Mouse (Mus musculus) kidney, embryonic 14.5 days (tissue): Measurements from ENCODE around the gene Runx1. TPM values are rescaled to one million over a fixed set of nuclear protein-coding genes. Genes with fewer than 3 reads are reported as not detected.

Experiments used
- ATAC-seq: fragments of 200-750 bp; cut with Nextera tagmentation; 2 replicates; pipeline ENCODE4 v1.8.0; 2017; ENCODE audit warnings: moderate number of reproducible peaks, mild to moderate bottlenecking, moderate TSS enrichment, moderate library complexity; ENCODE audit not compliant: low FRiP score, low TSS enrichment
- H3K27ac ChIP-seq: fragments of 300-500 bp; sonication (generic); 2 replicates; pipeline ENCODE4 v1.5.1; 2014; ENCODE audit warnings: low read depth, mild to moderate bottlenecking, low read length, moderate library complexity, mixed read lengths
- H3K27me3 ChIP-seq: fragments of 300-500 bp; sonication (generic); 2 replicates; pipeline ENCODE4 v1.6.1; 2014; ENCODE audit warnings: mild to moderate bottlenecking, low read length; ENCODE audit not compliant: control insufficient read depth, insufficient read depth
- H3K36me3 ChIP-seq: fragments of 300-500 bp; sonication (generic); 2 replicates; pipeline ENCODE4 v1.6.1; 2014; ENCODE audit warnings: low read length, mixed read lengths; ENCODE audit not compliant: control insufficient read depth, insufficient read depth
- H3K4me1 ChIP-seq: fragments of 300-500 bp; sonication (generic); 2 replicates; pipeline ENCODE4 v1.6.1; 2014; ENCODE audit warnings: low read length, mixed read lengths; ENCODE audit not compliant: control insufficient read depth, insufficient read depth
- H3K4me2 ChIP-seq: fragments of 300-500 bp; sonication (generic); replicated peaks from 2 replicates; pipeline ENCODE4 v1.6.1; 2014; ENCODE audit warnings: low read depth, mild to moderate bottlenecking, low read length
- H3K4me3 ChIP-seq: fragments of 300-500 bp; sonication (generic); 2 replicates; pipeline ENCODE4 v1.5.1; 2014; ENCODE audit warnings: mild to moderate bottlenecking, low read length
- H3K9ac ChIP-seq: fragments of 300-500 bp; sonication (generic); 2 replicates; pipeline ENCODE4 v1.6.1; 2014; ENCODE audit warnings: low read depth, mild to moderate bottlenecking, low read length, moderate library complexity
- H3K9me3 ChIP-seq: fragments of 300-500 bp; sonication (generic); 2 replicates; pipeline ENCODE4 v1.6.1; 2016; ENCODE audit warnings: low read length; ENCODE audit not compliant: control insufficient read depth
- WGBS: fragments of 180-500 bp; shearing (Covaris S2); extraction: QIAGEN DNeasy Blood & Tissue Kit; methylation state at CpG from one replicate; pipeline ENCODE4 v1.1.7; 2014; 5-methylcytosine and 5-hydroxymethylcytosine counted together
- polyA plus RNA-seq: library from polyadenylated mRNA; unstranded; fragments of >200 nt; fragmentation: Nextera tagmentation; extraction: Ambion mirVana; gene quantifications from 2 replicates; pipeline ENCODE4 v1.2.1, GENCODE M21; 2014

Gene Runx1
- polyA plus RNA-seq, 1 experiment from 2014 or later = 1.3 TPM

GRCm38 (mm10) chr16:92591783-92592182 lies 234.2 kb downstream of the Runx1 start:
- WGBS = 95% methylated on average over 6 of the region's 6 CpGs
- no peak for ATAC-seq
- no peaks in the 10 kb centered on the region for H3K4me1 ChIP-seq

GRCm38 (mm10) chr16:92587836-92588235 lies 238.1 kb downstream of the Runx1 start:
- no peak overlapping the region for H3K9ac ChIP-seq
- H3K36me3 ChIP-seq = no peaks in the 10 kb centered on the region
- H3K4me3 ChIP-seq = no peak overlapping the region
- H3K27ac ChIP-seq = no peak overlapping the region
- no peak overlapping the region for H3K4me2 ChIP-seq
- H3K27me3 ChIP-seq = no peaks in the 10 kb centered on the region
- no peaks in the 10 kb centered on the region for H3K9me3 ChIP-seq
- no peaks in the 10 kb centered on the region for H3K4me1 ChIP-seq
- WGBS = 67% methylated on average over 4 of the region's 4 CpGs
- ATAC-seq = no peak

More at GRCm38 (mm10) chr16:92591783-92592182, 234.2 kb downstream of the Runx1 start:
- no peaks in the 10 kb centered on the region for H3K36me3 ChIP-seq
- H3K27me3 ChIP-seq = 0 out of 2 replicates have a peak, but pooled peaks cover 2% of the 10 kb centered on the region
- H3K4me3 ChIP-seq = no peak overlapping the region
- no peaks in the 10 kb centered on the region for H3K9me3 ChIP-seq
- no peak overlapping the region for H3K27ac ChIP-seq
- H3K9ac ChIP-seq = no peak overlapping the region
- H3K4me2 ChIP-seq = no peak overlapping the region

DNA sequence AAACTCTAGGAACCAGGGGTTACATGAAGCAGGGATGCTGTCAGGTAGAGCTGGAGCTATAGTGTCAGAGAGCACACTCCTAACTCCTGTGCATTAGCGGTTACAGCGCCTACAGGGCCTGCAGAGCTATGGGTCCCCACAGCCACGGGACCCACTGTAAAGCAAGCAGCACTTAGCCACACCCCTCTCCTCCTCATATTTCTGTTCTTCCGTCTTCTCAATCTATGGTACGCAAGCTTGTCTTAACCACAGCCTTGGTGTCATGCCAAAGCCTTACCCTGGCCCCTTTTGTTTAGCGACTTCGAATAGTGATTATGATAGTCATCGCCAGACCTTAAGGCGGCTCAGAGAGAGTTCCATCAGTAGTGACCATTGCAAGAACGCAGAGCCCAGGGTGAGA lies 244.2 kb downstream of the Runx1 start:
- Histone ChIP-seq H3K4me1 (no peaks in the 10 kb centered on the region), H3K36me3 (no peaks in the 10 kb centered on the region), H3K27ac (no peak overlapping the region), H3K4me3 (no peak overlapping the region), H3K9me3 (no peaks in the 10 kb centered on the region), H3K27me3 (no peaks in the 10 kb centered on the region), H3K9ac (no peak overlapping the region), H3K4me2 (no peak overlapping the region)
- 64% methylated on average over 10 of the region's 10 CpGs for WGBS
- no peak for ATAC-seq

GRCm38 (mm10) chr16:92580981-92581380 lies 245.0 kb downstream of the Runx1 start:
- H3K4me2 ChIP-seq = no peak overlapping the region
- H3K9me3 ChIP-seq = no peaks in the 10 kb centered on the region
- no peak overlapping the region for H3K27ac ChIP-seq
- WGBS = 76% methylated on average over 10 of the region's 10 CpGs
- ATAC-seq = no peak
- no peak overlapping the region for H3K4me3 ChIP-seq
- H3K36me3 ChIP-seq = no peaks in the 10 kb centered on the region
- H3K9ac ChIP-seq = no peak overlapping the region
- H3K4me1 ChIP-seq = no peaks in the 10 kb centered on the region
- H3K27me3 ChIP-seq = no peaks in the 10 kb centered on the region

DNA sequence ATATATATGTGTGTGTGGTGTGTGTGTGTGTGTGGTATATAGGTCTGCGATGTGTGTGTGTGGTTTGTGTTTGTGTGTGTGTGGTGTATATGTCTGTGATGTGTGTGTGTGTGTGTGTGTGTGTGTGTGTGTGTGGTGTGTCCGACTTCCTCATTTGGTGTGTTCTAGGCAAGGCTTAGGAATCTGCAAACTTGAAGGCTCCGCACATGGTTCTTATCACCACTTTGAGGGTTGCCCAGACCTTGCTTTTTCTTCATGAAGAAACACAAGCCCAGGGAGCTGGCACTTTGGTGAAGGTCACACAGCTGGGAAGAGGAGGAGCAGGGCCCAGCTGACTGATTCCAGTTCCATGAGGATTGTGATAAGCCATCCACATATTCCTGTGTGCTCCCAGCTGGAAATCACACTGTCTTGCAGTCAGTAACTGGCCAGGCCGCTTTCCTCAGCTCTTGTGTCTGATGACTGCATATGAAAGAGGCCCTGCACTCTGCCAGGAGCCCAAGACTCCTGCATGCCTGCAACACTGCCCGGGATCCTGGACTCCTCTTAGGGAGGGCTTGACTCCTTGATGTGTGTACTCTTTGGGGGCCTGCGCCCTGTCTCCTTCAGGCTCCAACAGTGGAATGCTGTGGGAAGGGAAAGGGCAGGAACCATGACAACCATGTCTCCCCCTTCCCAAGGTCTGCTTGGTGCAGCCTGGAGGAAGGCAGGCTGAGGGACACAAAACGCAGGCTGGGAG lies 246.9 kb downstream of the Runx1 start:
- ATAC-seq = no peak
- no peaks in the 10 kb centered on the region for H3K27me3 ChIP-seq
- H3K4me1 ChIP-seq = no peaks in the 10 kb centered on the region
- H3K4me2 ChIP-seq = no peak overlapping the region
- WGBS = 83% methylated on average over 7 of the region's 7 CpGs
- H3K36me3 ChIP-seq = no peaks in the 10 kb centered on the region
- H3K4me3 ChIP-seq = no peak overlapping the region
- H3K27ac ChIP-seq = no peak overlapping the region
- no peaks in the 10 kb centered on the region for H3K9me3 ChIP-seq
- H3K9ac ChIP-seq = no peak overlapping the region

- Histone ChIP-seq H3K9ac (no peak overlapping the region), H3K36me3 (no peaks in the 10 kb centered on the region), H3K9me3 (no peaks in the 10 kb centered on the region), H3K27ac (no peak overlapping the region), H3K4me3 (no peak overlapping the region), H3K4me2 (no peak overlapping the region), H3K27me3 (no peaks in the 10 kb centered on the region), H3K4me1 (no peaks in the 10 kb centered on the region)
- ATAC-seq = no peak
- 89% methylated on average over 9 of the region's 9 CpGs for WGBS
Measured at GRCm38 (mm10) chr16:92577381-92577780, 248.6 kb downstream of the Runx1 start.

GRCm38 (mm10) chr16:92575792-92576191 lies 250.2 kb downstream of the Runx1 start:
- 71% methylated on average over 10 of the region's 10 CpGs for WGBS

GRCm38 (mm10) chr16:92573193-92573592 lies 252.8 kb downstream of the Runx1 start:
- WGBS = 56% methylated on average over 4 of the region's 4 CpGs
- Histone ChIP-seq H3K9me3 (no peaks in the 10 kb centered on the region), H3K36me3 (no peaks in the 10 kb centered on the region), H3K4me3 (no peak overlapping the region), H3K4me1 (no peaks in the 10 kb centered on the region), H3K27ac (no peak overlapping the region), H3K27me3 (no peaks in the 10 kb centered on the region), H3K4me2 (no peak overlapping the region), H3K9ac (no peak overlapping the region)
- no peak for ATAC-seq

More at GRCm38 (mm10) chr16:92575792-92576191, 250.2 kb downstream of the Runx1 start:
- Histone ChIP-seq H3K27ac (no peak overlapping the region), H3K27me3 (no peaks in the 10 kb centered on the region), H3K9ac (no peak overlapping the region), H3K36me3 (no peaks in the 10 kb centered on the region), H3K4me2 (no peak overlapping the region), H3K4me1 (no peaks in the 10 kb centered on the region), H3K9me3 (no peaks in the 10 kb centered on the region), H3K4me3 (no peak overlapping the region)
- ATAC-seq = no peak

DNA sequence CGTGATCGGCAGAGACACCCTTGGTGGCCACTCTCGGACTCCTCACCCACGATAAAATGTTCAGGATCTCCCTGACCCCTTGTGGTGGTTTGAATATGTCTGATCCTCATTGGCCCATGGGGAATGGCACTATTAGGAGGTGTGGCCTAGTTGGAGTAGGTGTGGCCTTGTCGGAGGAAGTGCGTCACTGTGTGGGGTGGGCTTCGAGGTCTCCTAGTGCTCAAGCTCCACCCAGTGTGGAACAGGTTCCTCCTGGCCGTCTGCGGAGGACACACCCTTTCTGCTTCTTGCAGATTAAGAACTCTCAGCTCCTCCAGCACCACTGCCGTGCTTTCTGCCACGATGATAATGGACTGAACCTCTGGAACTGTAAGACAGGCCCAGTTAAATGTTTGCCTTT lies 254.7 kb downstream of the Runx1 start:
- H3K36me3 ChIP-seq = no peaks in the 10 kb centered on the region
- no peak overlapping the region for H3K27ac ChIP-seq
- H3K9me3 ChIP-seq = no peaks in the 10 kb centered on the region
- H3K9ac ChIP-seq = no peak overlapping the region
- no peak overlapping the region for H3K4me3 ChIP-seq
- no peaks in the 10 kb centered on the region for H3K4me1 ChIP-seq
- WGBS = 92% methylated on average over 11 of the region's 11 CpGs
- no peak for ATAC-seq
- H3K27me3 ChIP-seq = no peaks in the 10 kb centered on the region
- H3K4me2 ChIP-seq = no peak overlapping the region
